Mouse (Mus musculus) stomach, postnatal 0 days (tissue): ENCODE data around the gene Med6. TPM values are rescaled to one million over a fixed set of nuclear protein-coding genes. Genes with fewer than 3 reads are reported as not detected.

ENCODE experiments used
- ATAC-seq: fragments of 200-750 bp; cut with Nextera tagmentation; 2 replicates; pipeline ENCODE4 v1.8.0; 2017; ENCODE audit not compliant: low FRiP score, low TSS enrichment
- DNase-seq: peaks from one replicate; pipeline ENCODE4 v3.0.0-alpha.2; 2016; ENCODE audit warnings: low spot score
- H3K27ac ChIP-seq: fragments of 300-500 bp; sonication (generic); replicated peaks from 2 replicates; pipeline ENCODE4 v1.5.1; 2014; ENCODE audit warnings: mild to moderate bottlenecking, control low read depth
- H3K27me3 ChIP-seq: fragments of 300-500 bp; sonication (generic); 2 replicates; pipeline ENCODE4 v1.6.1; 2014; ENCODE audit warnings: low read length; ENCODE audit not compliant: control insufficient read depth, insufficient read depth
- H3K36me3 ChIP-seq: fragments of 300-500 bp; sonication (generic); 2 replicates; pipeline ENCODE4 v1.6.1; 2014; ENCODE audit warnings: low read length, mixed read lengths; ENCODE audit not compliant: control insufficient read depth, insufficient read depth
- H3K4me1 ChIP-seq: fragments of 300-500 bp; sonication (generic); replicated peaks from 2 replicates; pipeline ENCODE4 v1.6.1; 2014; ENCODE audit warnings: antibody characterized with exemption; ENCODE audit not compliant: control insufficient read depth, insufficient read depth
- H3K4me2 ChIP-seq: fragments of 300-500 bp; sonication (generic); replicated peaks from 2 replicates; pipeline ENCODE4 v1.6.1; 2014; ENCODE audit warnings: low read depth, mild to moderate bottlenecking, control low read depth, moderate library complexity
- H3K4me3 ChIP-seq: fragments of 300-500 bp; sonication (generic); 2 replicates; pipeline ENCODE4 v1.5.1; 2014; ENCODE audit warnings: low read depth, low read length, control low read depth
- H3K9ac ChIP-seq: fragments of 300-500 bp; sonication (generic); 2 replicates; pipeline ENCODE4 v1.6.1; 2014; ENCODE audit warnings: mild to moderate bottlenecking, low read length, control low read depth, mixed read lengths
- H3K9me3 ChIP-seq: fragments of 300-500 bp; sonication (generic); 2 replicates; pipeline ENCODE4 v1.6.1; 2016; ENCODE audit warnings: low read length; ENCODE audit not compliant: control insufficient read depth
- CTCF ChIP-seq: IDR thresholded peaks from 2 replicates; pipeline ENCODE4 v1.5.1; 2016; ENCODE audit warnings: antibody characterized with exemption, low read depth, mild to moderate bottlenecking, moderate library complexity
- EP300 ChIP-seq: optimal IDR thresholded peaks from 2 replicates; pipeline ENCODE3; 2016; ENCODE audit warnings: antibody characterized with exemption
- WGBS: fragments of 180-500 bp; shearing (Covaris S2); extraction: QIAGEN DNeasy Blood & Tissue Kit; methylation state at CpG from one replicate; pipeline ENCODE4 v1.1.7; 2014; 5-methylcytosine and 5-hydroxymethylcytosine counted together
- polyA plus RNA-seq: library from polyadenylated mRNA; unstranded; fragments of >200 nt; fragmentation: Nextera tagmentation; extraction: Ambion mirVana; gene quantifications from 2 replicates; pipeline ENCODE4 v1.2.1, GENCODE M21; 2015

The Med6 gene
- polyA plus RNA-seq, 1 experiment from 2014 or later, result 37.6 TPM

DNA sequence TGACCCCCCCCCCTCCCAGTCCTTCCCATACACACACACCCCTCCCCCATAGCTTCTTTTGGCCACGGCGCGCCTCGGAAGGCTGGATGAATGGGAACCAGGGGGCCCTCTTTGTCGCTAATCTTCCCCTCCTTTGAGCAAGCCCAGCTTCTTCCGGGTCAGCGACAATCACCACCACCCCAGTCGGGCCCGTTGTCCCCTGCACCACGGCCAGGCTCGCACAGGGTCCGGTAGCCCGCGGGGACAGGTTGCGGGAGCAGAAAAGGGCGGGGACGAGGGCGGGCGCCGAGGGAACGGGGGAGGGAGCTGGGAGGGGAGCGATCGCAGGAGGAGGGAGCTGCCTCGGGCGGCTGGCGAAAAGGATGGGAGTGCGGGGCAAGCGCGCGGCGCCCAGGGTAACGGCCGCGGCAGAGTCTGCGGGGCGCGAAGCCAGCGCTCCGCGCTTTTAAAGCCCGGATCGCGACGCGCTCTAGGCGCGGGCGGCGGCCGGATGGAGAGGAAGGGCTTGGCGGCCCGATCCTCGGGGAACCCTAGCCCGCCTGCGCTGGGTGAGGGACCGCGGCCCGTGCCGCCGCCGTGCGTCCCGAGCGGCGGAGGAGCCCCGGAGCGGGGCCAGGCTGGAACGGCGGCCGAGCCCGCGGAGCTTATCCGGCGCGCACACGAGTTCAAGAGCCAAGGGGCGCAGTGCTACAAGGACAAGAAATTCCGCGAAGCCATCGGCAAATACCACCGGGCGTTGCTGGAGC, 36.3 kb upstream of the Med6 start, which contains the start of gene Ttc9:
Ttc9 (plus strand) TSS at position 335 of the 746 bp plus-strand sequence.
- ATAC-seq (peak; percentile 79), DNase-seq (peak; percentile 82)
- peak within 1 kb of the TSS; percentile 61 for H3K4me3 ChIP-seq
- peak within 1 kb of the TSS; percentile 63 for H3K9ac ChIP-seq
- H3K27me3 ChIP-seq, result no peaks in the 10 kb centered on the region
- peak within 1 kb of the TSS; percentile 63 for H3K27ac ChIP-seq
- H3K36me3 ChIP-seq, result no peaks in the 10 kb centered on the region
- peak within 1 kb of the TSS; percentile 89 for H3K4me2 ChIP-seq
- no peaks in the 10 kb centered on the region for H3K9me3 ChIP-seq
- TF ChIP-seq EP300 (no peak), CTCF (no peak)
- H3K4me1 ChIP-seq, result 0 out of 2 replicates have a peak, but pooled peaks cover 2% of the 10 kb centered on the region
- under 1% methylated on average over 69 of the region's 82 CpGs for whole genome bisulfite sequencing

DNA sequence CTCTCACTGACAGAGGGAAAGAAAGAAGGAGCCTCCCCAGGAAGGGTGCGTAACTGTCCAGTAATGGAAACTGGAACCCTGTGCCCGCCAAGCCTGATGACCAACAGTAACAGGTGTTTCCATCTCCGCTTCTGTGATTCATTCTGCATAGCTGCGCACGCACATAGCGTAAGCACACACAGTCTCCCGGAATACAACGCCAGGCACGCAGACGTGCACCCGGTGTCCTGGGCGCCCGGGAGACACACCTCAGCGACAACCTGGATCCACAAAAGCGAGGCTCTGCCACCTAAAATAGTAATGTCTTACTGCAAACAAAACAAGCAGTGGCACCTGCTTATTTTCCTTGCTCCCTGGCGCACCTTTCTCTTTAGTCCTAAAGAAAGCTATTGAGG, 35.7 kb upstream of the Med6 start:
- Histone ChIP-seq H3K4me2 (peak overlapping the region; percentile 89), H3K36me3 (no peaks in the 10 kb centered on the region), H3K27me3 (no peaks in the 10 kb centered on the region), H3K9me3 (no peaks in the 10 kb centered on the region), H3K9ac (no peak overlapping the region), H3K4me1 (0 out of 2 replicates have a peak, but pooled peaks cover 2% of the 10 kb centered on the region), H3K4me3 (peak overlapping the region; percentile 61), H3K27ac (peak overlapping the region; percentile 63)
- peak; percentile 84 for DNase-seq
- TF ChIP-seq EP300, result no peak
- TF ChIP-seq CTCF, result no peak
- WGBS, result 3% methylated on average over 16 of the region's 16 CpGs
- peak; percentile 88 for ATAC-seq

DNA sequence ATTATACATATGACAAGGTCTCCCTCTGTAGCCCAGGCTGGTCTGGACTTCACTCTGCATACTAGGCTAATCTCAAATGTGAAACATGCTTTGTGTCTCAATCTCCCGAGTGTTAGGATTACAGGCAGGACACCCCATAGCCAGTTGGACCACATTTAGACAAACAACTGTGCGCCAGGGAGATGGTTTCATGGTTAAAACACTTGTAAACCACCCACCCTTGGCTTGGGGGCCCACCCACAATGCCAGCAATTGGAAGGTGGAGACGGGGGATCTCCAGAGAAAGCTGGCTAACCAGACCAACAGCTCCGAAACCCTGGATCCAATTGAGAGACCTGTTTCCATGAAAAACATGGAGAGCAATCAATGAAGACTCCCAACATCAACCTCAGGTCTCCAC, 33.3 kb upstream of the Med6 start:
- TF ChIP-seq CTCF (no peak), EP300 (no peak)
- H3K9me3 ChIP-seq, result no peaks in the 10 kb centered on the region

DNA sequence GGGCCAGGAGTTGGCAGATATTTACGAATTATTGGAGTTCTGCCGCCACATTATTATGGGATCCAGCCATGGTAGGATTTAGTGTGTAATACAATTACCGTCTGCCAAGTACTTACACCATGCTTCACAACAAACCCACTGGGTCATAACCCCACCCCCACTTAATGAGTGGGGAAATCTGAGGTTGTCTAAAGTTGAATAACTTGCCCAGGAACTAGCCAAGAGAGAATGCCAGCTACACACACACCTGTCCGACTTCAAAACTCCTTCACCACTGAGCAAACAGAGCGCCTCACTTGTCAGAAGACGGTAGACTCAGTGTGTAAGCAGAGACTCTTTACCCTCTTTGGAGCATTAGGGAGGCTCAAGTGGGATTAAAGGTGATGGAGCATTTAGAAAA, 32.6 kb upstream of the Med6 start:
- 49% methylated on average over 6 of the region's 6 CpGs for WGBS
- H3K9me3 ChIP-seq, result no peaks in the 10 kb centered on the region
- DNase-seq, result no peak

More for the DNA sequence above, 33.3 kb upstream of the Med6 start:
- 69% methylated on average over 4 of the region's 4 CpGs for WGBS
- Histone ChIP-seq H3K27ac (no peak overlapping the region), H3K36me3 (no peaks in the 10 kb centered on the region), H3K27me3 (no peaks in the 10 kb centered on the region), H3K4me2 (no peak overlapping the region), H3K4me3 (no peak overlapping the region), H3K4me1 (0 out of 2 replicates have a peak, but pooled peaks cover 2% of the 10 kb centered on the region), H3K9ac (no peak overlapping the region)
- DNase-seq (no peak), ATAC-seq (no peak)

DNA sequence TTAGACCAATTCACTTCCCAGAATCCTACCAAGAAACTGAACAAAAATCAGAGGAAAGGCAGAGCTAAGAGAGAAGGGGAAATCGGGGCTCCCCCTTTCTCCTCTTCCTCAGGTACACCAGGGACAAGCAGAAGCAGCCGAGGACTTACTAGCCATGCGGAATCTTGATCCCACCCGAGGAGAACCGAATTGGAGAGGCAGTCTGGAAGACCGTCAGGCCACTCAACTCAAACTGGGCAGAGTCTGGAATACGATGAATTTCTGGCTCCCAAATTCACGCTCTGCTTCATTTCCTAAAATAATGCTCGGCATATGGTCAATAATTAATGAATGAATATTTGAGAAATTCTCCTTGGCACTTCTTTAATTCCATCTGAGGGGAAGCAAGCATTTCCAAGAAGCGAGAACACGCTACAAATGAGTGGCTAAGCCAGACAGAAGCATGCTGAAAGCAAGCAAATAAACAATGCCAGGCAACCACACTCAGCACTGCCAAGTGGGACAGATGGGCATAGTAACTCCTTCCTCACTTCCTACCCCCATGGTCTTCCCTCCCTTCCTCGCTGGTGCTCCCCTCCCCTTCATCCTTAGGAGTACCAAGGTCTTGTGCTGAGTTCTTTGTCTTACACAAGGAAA, 31.5 kb upstream of the Med6 start:
- DNase-seq (no peak), ATAC-seq (no peak)
- WGBS, result 79% methylated on average over 12 of the region's 12 CpGs
- Histone ChIP-seq H3K27me3 (no peaks in the 10 kb centered on the region), H3K9me3 (no peaks in the 10 kb centered on the region), H3K4me2 (no peak overlapping the region), H3K27ac (no peak overlapping the region), H3K9ac (no peak overlapping the region), H3K36me3 (no peaks in the 10 kb centered on the region), H3K4me1 (no peaks in the 10 kb centered on the region), H3K4me3 (no peak overlapping the region)
- TF ChIP-seq CTCF (no peak), EP300 (no peak)

More for the DNA sequence above, 32.6 kb upstream of the Med6 start:
- no peak for ATAC-seq
- H3K4me2 ChIP-seq, result no peak overlapping the region
- TF ChIP-seq EP300 (no peak), CTCF (no peak)
- H3K27me3 ChIP-seq, result no peaks in the 10 kb centered on the region
- H3K36me3 ChIP-seq, result no peaks in the 10 kb centered on the region
- no peak overlapping the region for H3K9ac ChIP-seq
- 0 out of 2 replicates have a peak, but pooled peaks cover 2% of the 10 kb centered on the region for H3K4me1 ChIP-seq
- no peak overlapping the region for H3K4me3 ChIP-seq
- H3K27ac ChIP-seq, result no peak overlapping the region

DNA sequence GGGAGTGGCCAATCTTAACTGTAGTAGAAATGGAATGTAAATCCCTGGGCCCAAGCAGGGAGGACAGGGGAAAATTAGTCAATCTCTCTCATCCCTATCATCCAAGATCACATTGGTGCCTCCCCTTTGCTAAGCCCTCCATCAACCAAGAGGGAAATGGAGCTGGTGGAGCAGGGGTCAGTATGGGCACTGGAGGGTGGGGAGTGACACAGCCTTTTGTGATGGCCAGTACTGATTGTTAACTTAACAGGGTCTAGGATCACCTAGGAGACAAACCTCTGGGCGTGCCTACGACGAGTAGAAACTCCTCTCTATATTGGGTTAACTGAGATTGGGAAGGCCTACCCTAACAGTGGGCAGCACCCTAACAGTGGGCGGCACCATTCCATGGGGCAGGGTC, 28.6 kb upstream of the Med6 start:
- no peaks in the 10 kb centered on the region for H3K9me3 ChIP-seq
- WGBS, result 55% methylated on average over 4 of the region's 4 CpGs
- no peak overlapping the region for H3K4me2 ChIP-seq
- H3K4me3 ChIP-seq, result no peak overlapping the region
- no peaks in the 10 kb centered on the region for H3K36me3 ChIP-seq
- H3K27me3 ChIP-seq, result no peaks in the 10 kb centered on the region
- no peak overlapping the region for H3K9ac ChIP-seq
- TF ChIP-seq CTCF (no peak), EP300 (no peak)
- no peaks in the 10 kb centered on the region for H3K4me1 ChIP-seq
- ATAC-seq (no peak), DNase-seq (no peak)
- H3K27ac ChIP-seq, result no peak overlapping the region
